Mouse (Mus musculus) mouse trophoblast stem cell (cell line): ENCODE results near the gene Mapk1.

Experiments used
- in situ Hi-C, 2 experiments: fragments of 300-500 bp; cut with MseI, MboI; formaldehyde crosslinking; loops; 2 replicates in 1 of 2; 3 replicates in 1 of 2; pipeline ENCODE4 v1.15.1; 2025

The Mapk1 gene

GRCm38 (mm10) chr16:17085636-17086035, 102.5 kb downstream of the Mapk1 start:
- in situ Hi-C loops: no loop called here

- in situ Hi-C loops: no loop called here
Observed at GRCm38 (mm10) chr16:17086241-17086640, 103.1 kb downstream of the Mapk1 start.

- in situ Hi-C loops: no loop called here
Observed at GRCm38 (mm10) chr16:17086669-17087193, 103.5 kb downstream of the Mapk1 start.

- in situ Hi-C loops: no loop called here
Observed at GRCm38 (mm10) chr16:17088346-17088745, 105.2 kb downstream of the Mapk1 start.

GRCm38 (mm10) chr16:17096938-17097337, 113.8 kb downstream of the Mapk1 start:
- in situ Hi-C loops: no loop called here
